27 mouse cellular contexts compared by ENCODE assay signal in genomic region chr2:14518237-14518636, GRCm38 (mm10).
"Had no signal": no experiment of that assay in that cellular context is flagged by ENCODE, and none has a peak within 500 bp of the region (broad histone marks: within the 10 kb centered on the region; RNA-seq: fewer than 3 reads in every experiment).

No protein-coding gene starts in this region.

- H3K9me3 ChIP-seq: heart, embryonic 12.5 days; hindbrain, embryonic 12.5 days; intestine, embryonic 15.5 days; limb, embryonic 10.5 days; liver, embryonic 13.5 days; liver, embryonic 15.5 days had no signal

- H3K27me3 ChIP-seq: heart, embryonic 12.5 days; hindbrain, embryonic 12.5 days; intestine, embryonic 15.5 days; limb, embryonic 12.5 days; liver, embryonic 13.5 days; liver, embryonic 15.5 days had no signal

- H3K4me1 ChIP-seq: hindbrain, embryonic 10.5 days; hindbrain, embryonic 12.5 days; intestine, embryonic 15.5 days; limb, embryonic 10.5 days; limb, embryonic 12.5 days; liver, embryonic 13.5 days; liver, embryonic 15.5 days had no signal

- DNase-seq: gastrocnemius, adult 2 months; gastrocnemius, postnatal 10 days; gastrocnemius, postnatal 25 days; heart, adult 2 months; heart, postnatal 10 days; heart, postnatal 4 days; kidney, adult 18-20 months; kidney, adult 8-10 months; kidney, postnatal 10 days; kidney, postnatal 25 days; kidney, postnatal 4 days; liver; liver, embryonic 13.5 days had no signal

- H3K4me2 ChIP-seq: heart, embryonic 12.5 days; hindbrain, embryonic 12.5 days; hindbrain, embryonic 14.5 days; intestine, embryonic 15.5 days; limb, embryonic 12.5 days; liver, embryonic 11.5 days; liver, embryonic 13.5 days; liver, embryonic 15.5 days had no signal

- H3K9ac ChIP-seq: heart, embryonic 12.5 days; hindbrain, embryonic 12.5 days; hindbrain, embryonic 14.5 days; intestine, embryonic 15.5 days; limb, embryonic 12.5 days; liver, embryonic 13.5 days; liver, embryonic 15.5 days had no signal

- H3K36me3 ChIP-seq: heart, embryonic 12.5 days; hindbrain, embryonic 10.5 days; hindbrain, embryonic 12.5 days; intestine, embryonic 15.5 days; limb, embryonic 10.5 days; limb, embryonic 12.5 days; liver, embryonic 13.5 days; liver, embryonic 15.5 days had no signal

- H3K27ac ChIP-seq: gastrocnemius, adult 2 months; heart, adult 2 months; hindbrain, embryonic 10.5 days; hindbrain, embryonic 12.5 days; hindbrain, embryonic 14.5 days; intestine, embryonic 15.5 days; layer of hippocampus, adult 2 months; left cerebral cortex, adult 2 months; limb, embryonic 10.5 days; limb, embryonic 12.5 days; liver, embryonic 13.5 days; liver, embryonic 15.5 days had no signal

- ATAC-seq: hindbrain, embryonic 16.5 days; inflammation-experienced regulatory T-cells, adult 6 months; intestine, embryonic 15.5 days; intestine, postnatal 0 days had no signal

- H3K4me3 ChIP-seq: gastrocnemius, adult 2 months; heart, adult 2 months; heart, embryonic 12.5 days; hindbrain, embryonic 10.5 days; hindbrain, embryonic 12.5 days; intestine, embryonic 15.5 days; layer of hippocampus, adult 2 months; left cerebral cortex, adult 2 months; limb, embryonic 10.5 days; limb, embryonic 12.5 days; liver, embryonic 13.5 days; liver, embryonic 15.5 days had no signal
